Mouse (Mus musculus) small intestine, adult 2 months (tissue): Measurements from ENCODE around the gene Med12l.

Experiments
- CTCF ChIP-seq: fragments of 200-500 bp; IDR thresholded peaks from 2 replicates; pipeline ENCODE4 v1.5.1; 2012; ENCODE audit warnings: low read depth, mild to moderate bottlenecking, control low read depth, inconsistent platforms, low read length, moderate library complexity, mixed read lengths; ENCODE audit not compliant: insufficient replicate concordance, insufficient read length; ENCODE audit errors: extremely low read depth
- POLR2A ChIP-seq: fragments of 200-500 bp; IDR thresholded peaks from 2 replicates; pipeline ENCODE4 v1.6.1; 2012; ENCODE audit warnings: low read depth, mild to moderate bottlenecking, control low read depth, inconsistent platforms, low read length, moderate library complexity

DNA sequence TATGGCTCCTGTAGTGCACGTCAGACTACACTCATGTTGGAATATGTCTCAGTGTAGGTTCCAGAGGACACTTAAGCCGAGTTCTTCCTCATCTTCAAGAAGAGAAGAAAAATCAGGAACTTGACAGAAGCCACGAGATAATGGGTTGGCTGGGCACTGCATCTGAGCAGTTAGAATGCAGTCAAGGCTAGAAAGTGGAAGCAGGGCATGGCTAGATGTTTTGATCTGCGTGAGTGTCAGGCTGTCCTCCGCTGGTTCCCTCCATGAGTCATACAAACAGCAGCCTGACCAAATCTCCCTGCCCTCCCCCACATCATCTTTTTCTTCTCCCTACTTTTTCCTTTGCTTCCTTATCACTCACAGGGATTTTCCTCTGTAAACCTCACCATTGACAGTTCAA is 147.8 kb downstream of the Med12l start, which contains the start of gene P2ry14:
- TF ChIP-seq CTCF (no peak), POLR2A (no peak)
